Mouse (Mus musculus) hindbrain, postnatal 0 days (tissue): ENCODE data around the gene Ifnl2. TPM values are rescaled to one million over a fixed set of nuclear protein-coding genes. Genes with fewer than 3 reads are reported as not detected.
"Not testable (repeated sequence)": the region's sequence is repeated elsewhere in the genome, so short reads cannot be mapped to it uniquely, and the experiment has no call there.

Experiments
- ATAC-seq: fragments of 200-750 bp; cut with Nextera tagmentation; 2 replicates; pipeline ENCODE4 v1.8.0; 2017; ENCODE audit warnings: mild to moderate bottlenecking, moderate TSS enrichment, moderate library complexity
- DNase-seq: peaks from one replicate; pipeline ENCODE4 v3.0.0-alpha.2; 2015; ENCODE audit warnings: low spot score
- H3K27ac ChIP-seq: fragments of 300-500 bp; sonication (generic); 2 replicates; pipeline ENCODE4 v1.5.1; 2014; ENCODE audit warnings: mild to moderate bottlenecking
- H3K27me3 ChIP-seq: fragments of 300-500 bp; sonication (generic); 2 replicates; pipeline ENCODE4 v1.6.1; 2014; ENCODE audit warnings: low read length, mixed read lengths; ENCODE audit not compliant: insufficient read depth
- H3K36me3 ChIP-seq: fragments of 300-500 bp; sonication (generic); 2 replicates; pipeline ENCODE4 v1.6.1; 2014; ENCODE audit warnings: low read length, mixed read lengths; ENCODE audit not compliant: insufficient read depth
- H3K4me1 ChIP-seq: fragments of 300-500 bp; sonication (generic); 2 replicates; pipeline ENCODE4 v1.6.1; 2014; ENCODE audit warnings: antibody characterized with exemption, low read length, mixed read lengths; ENCODE audit not compliant: insufficient read depth
- H3K4me2 ChIP-seq: fragments of 300-500 bp; sonication (generic); 2 replicates; pipeline ENCODE4 v1.6.1; 2014; ENCODE audit warnings: low read depth, mild to moderate bottlenecking, low read length, moderate library complexity, mixed read lengths
- H3K4me3 ChIP-seq: fragments of 300-500 bp; sonication (generic); 2 replicates; pipeline ENCODE4 v1.5.1; 2014; ENCODE audit warnings: low read length
- H3K9ac ChIP-seq: fragments of 300-500 bp; sonication (generic); replicated peaks from 2 replicates; pipeline ENCODE4 v1.6.1; 2014; ENCODE audit warnings: mild to moderate bottlenecking, low read length, moderate library complexity, mixed read lengths
- H3K9me3 ChIP-seq: fragments of 300-500 bp; sonication (generic); 2 replicates; pipeline ENCODE4 v1.6.1; 2016; ENCODE audit warnings: low read length, mixed read lengths
- CTCF ChIP-seq: IDR thresholded peaks from 2 replicates; pipeline ENCODE4 v1.5.1; 2016; ENCODE audit warnings: antibody characterized with exemption, control low read depth, low read depth
- WGBS: fragments of 180-500 bp; shearing (Covaris S2); extraction: QIAGEN DNeasy Blood & Tissue Kit; methylation state at CpG from one replicate; pipeline ENCODE4 v1.1.7; 2014; 5-methylcytosine and 5-hydroxymethylcytosine counted together
- polyA plus RNA-seq: library from polyadenylated mRNA; unstranded; fragments of >200 nt; fragmentation: Nextera tagmentation; extraction: Ambion mirVana; gene quantifications from 2 replicates; pipeline ENCODE4 v1.2.1, GENCODE M21; 2015
- total RNA-seq: library from RNA; depleted of rRNA; stranded (reverse); fragments of >200 nt; gene quantifications from 2 replicates; pipeline ENCODE4 v1.2.3, GENCODE M21; 2014; rRNA removed

Gene Ifnl2
- total RNA-seq (not detected in 2 replicates), polyA plus RNA-seq (not detected in 2 replicates)

DNA sequence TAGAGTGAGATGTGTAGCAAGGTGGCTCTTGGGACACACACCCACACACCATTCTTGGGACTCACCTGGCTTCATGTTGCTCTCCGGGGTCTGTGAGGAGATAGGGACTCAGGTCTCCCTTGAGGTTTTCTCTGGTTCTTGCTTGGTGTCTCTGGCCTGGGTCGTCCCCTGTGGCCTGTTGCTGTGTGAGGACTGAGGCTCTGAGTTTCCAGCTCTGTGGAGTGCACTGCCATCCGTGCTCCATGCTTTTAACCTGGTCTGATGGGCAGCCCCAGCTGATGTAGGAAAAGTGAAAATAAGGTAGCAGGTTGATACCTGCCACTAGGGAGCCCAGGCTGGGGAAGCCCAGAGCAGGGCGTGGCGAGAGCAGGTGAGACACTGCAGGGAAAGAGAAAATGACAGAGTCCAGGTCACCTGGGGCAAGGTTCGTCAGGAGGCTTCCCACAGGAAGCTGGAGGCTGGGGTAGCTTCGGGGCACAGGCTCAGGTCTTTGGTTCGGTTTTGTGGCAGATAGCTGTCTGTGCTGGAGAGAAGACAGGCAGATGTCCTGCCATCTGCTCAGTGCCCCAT, at the start of gene Ifnl2:
TSS of gene Ifnl2 (minus strand) at position 51 of the 570 bp plus-strand sequence.
- not testable (repeated sequence) for H3K9me3 ChIP-seq, H3K4me2 ChIP-seq, H3K27ac ChIP-seq, H3K36me3 ChIP-seq, ATAC-seq, H3K9ac ChIP-seq, H3K4me3 ChIP-seq, H3K27me3 ChIP-seq, DNase-seq, H3K4me1 ChIP-seq
- WGBS = 62% methylated on average over 8 of the region's 8 CpGs

DNA sequence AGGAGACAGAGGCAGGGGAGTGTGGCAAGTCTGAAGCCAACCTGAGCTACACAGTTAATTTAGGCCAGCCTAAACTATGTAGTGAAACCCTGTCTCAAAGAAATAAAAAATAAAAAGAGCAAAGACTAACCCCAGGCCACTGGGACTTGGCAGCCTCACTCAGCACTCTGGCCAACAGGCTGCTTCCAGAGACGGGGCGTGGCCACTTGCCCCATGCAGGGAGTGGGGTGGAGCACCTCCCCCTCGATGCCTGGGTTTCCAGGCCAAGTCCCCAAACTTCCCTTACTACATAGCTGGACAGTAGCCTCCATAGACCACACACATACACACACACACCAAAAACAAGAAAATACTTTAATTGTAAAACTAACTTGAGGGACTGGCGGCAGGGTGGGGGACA, 48.2 kb upstream of the Ifnl2 start:
- WGBS = 46% methylated on average over 4 of the region's 4 CpGs
- H3K4me1 ChIP-seq = no peaks in the 10 kb centered on the region
- no peaks in the 10 kb centered on the region for H3K27me3 ChIP-seq
- peak; percentile 25 for DNase-seq
- no peak overlapping the region for H3K4me3 ChIP-seq
- H3K27ac ChIP-seq = no peak overlapping the region
- H3K9ac ChIP-seq = no peak overlapping the region
- H3K4me2 ChIP-seq = no peak overlapping the region
- H3K36me3 ChIP-seq = peaks cover 13% of the 10 kb centered on the region
- no peak for ATAC-seq
- TF ChIP-seq CTCF = no peak
- no peaks in the 10 kb centered on the region for H3K9me3 ChIP-seq

DNA sequence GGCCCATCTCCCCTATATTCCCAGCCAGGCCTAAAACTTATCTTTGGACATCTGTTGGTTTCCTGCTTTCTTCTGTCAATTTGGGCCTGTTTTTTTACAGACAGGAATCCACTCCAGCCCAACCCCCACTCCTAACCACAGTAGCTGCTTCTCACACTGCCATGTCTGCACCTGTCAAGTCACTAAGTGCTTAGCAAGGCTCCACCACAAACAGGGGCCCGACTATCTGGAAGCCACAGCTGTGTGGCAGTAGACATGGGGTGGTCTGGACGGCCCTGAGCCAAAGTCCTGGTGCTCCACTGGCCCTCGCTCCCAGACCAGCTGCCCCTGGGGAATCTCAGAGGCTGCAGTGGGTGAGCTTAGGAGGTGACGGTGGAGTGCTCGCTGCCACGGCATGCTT, 47.5 kb upstream of the Ifnl2 start:
- H3K4me2 ChIP-seq = no peak overlapping the region
- no peak for ATAC-seq
- TF ChIP-seq CTCF = no peak
- no peaks in the 10 kb centered on the region for H3K4me1 ChIP-seq
- H3K27me3 ChIP-seq = no peaks in the 10 kb centered on the region
- H3K27ac ChIP-seq = no peak overlapping the region
- no peak overlapping the region for H3K9ac ChIP-seq
- no peak overlapping the region for H3K4me3 ChIP-seq
- 76% methylated on average over 6 of the region's 6 CpGs for WGBS
- no peaks in the 10 kb centered on the region for H3K9me3 ChIP-seq
- DNase-seq = no peak
- peaks cover 13% of the 10 kb centered on the region for H3K36me3 ChIP-seq

DNA sequence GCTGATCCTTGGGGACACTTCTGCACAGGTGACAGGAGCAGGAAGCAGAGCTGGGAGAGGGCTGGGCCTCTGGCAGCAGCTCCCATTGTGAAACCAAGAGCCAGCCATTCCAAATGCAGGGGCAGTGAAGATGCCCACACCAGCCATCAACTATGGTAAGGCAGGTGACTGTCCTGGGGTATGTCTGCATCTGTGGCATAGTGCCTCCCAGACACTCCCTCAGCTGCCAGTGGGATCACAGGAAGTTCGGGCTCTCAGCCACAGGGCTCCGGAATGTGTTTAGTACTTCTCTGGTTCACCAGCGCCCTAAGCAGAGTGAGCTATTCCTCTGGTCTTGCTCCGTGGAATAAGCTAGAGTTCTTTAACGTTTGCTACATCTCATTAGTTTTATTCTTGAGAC, 46.8 kb upstream of the Ifnl2 start:
- ATAC-seq = no peak
- WGBS = 79% methylated on average over 5 of the region's 5 CpGs
- Histone ChIP-seq H3K9me3 (no peaks in the 10 kb centered on the region), H3K4me1 (no peaks in the 10 kb centered on the region), H3K9ac (no peak overlapping the region), H3K4me3 (no peak overlapping the region), H3K36me3 (peaks cover 13% of the 10 kb centered on the region), H3K27ac (no peak overlapping the region), H3K27me3 (no peaks in the 10 kb centered on the region), H3K4me2 (no peak overlapping the region)
- no peak for TF ChIP-seq CTCF
- DNase-seq = no peak

DNA sequence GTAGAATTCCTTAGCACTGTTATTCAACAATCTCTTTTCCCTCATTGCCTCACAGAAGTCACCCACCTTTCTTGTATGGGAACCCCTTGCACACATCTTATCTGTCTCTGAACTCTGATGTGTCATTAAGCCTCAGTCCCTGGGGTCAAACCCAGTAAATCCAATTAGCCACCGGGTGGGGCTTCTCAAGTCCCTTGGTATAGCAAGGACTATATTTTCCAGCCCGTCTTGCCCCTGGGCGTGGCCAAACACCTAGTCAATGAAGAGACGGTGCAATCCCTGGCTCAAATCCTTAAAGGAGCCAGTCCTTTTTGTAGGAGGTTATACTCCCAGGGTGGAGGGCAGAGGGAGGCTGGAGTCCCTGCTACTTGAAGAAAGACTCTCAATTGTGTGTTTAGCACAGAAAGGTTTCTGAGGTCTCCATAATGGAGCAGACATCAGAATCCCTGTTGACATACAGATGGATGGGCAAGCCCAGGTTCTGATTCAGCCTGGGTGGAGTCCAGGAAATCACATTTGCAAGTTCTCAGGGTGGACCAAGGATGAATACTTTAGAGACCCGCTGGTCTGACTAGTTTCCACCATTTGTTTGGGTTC, 45.8 kb upstream of the Ifnl2 start:
- no peaks in the 10 kb centered on the region for H3K27me3 ChIP-seq
- WGBS = 24% methylated on average over 5 of the region's 5 CpGs
- no peak for DNase-seq
- no peak overlapping the region for H3K9ac ChIP-seq
- no peak for TF ChIP-seq CTCF
- no peaks in the 10 kb centered on the region for H3K4me1 ChIP-seq
- H3K27ac ChIP-seq = no peak overlapping the region
- no peak for ATAC-seq
- H3K36me3 ChIP-seq = peaks cover 8% of the 10 kb centered on the region
- H3K4me2 ChIP-seq = no peak overlapping the region
- no peak overlapping the region for H3K4me3 ChIP-seq
- no peaks in the 10 kb centered on the region for H3K9me3 ChIP-seq

DNA sequence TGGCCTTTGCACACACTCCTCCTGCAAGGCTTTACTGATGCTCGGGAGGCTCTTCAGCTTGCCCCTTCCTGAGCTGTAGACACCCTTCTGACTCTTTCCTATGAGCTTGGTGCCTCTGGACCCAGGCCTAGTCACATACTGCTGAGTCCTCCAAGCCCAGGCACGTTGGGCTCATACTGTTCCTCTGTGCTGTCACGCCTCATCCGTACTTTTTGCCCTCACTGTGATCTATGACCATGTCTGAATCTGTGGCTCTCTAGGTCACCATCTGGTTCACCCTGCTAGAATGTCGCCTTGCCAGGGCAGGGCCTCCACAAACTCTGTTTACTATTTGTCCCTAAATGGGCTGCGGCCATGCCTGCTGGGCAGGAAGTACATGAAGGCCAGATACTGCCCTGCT, 42.8 kb upstream of the Ifnl2 start:
- Histone ChIP-seq H3K4me1 (no peaks in the 10 kb centered on the region), H3K27ac (no peak overlapping the region), H3K4me3 (no peak overlapping the region), H3K4me2 (no peak overlapping the region), H3K9ac (no peak overlapping the region), H3K36me3 (no peaks in the 10 kb centered on the region), H3K9me3 (no peaks in the 10 kb centered on the region), H3K27me3 (no peaks in the 10 kb centered on the region)
- no peak for DNase-seq
- no peak for ATAC-seq
- TF ChIP-seq CTCF = no peak
- WGBS = 91% methylated on average over 6 of the region's 6 CpGs

DNA sequence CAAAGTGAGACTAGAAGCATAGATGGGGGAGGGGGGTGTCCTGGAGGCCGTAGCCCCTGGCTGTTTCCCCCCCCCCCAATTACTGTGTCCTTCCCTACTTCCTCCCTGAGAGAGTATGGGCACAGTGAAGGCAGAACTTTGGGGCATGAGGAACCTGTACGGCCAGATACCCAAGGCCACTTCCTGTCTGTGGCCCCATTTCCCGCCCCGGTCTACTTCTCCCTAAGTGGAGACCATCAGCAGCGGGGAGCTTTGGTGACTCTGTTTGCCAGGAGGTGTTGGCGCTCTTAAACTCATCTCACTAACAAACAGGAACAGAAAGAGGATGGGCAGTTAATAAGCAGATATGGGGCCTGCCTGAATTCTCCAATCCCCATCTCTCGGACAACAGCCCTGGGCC, 37.4 kb upstream of the Ifnl2 start:
- H3K9me3 ChIP-seq = no peaks in the 10 kb centered on the region
- TF ChIP-seq CTCF = no peak
- DNase-seq = no peak
- no peak overlapping the region for H3K27ac ChIP-seq
- peaks cover 10% of the 10 kb centered on the region; the same call in 1 of the 2 replicates for H3K27me3 ChIP-seq
- H3K4me1 ChIP-seq = no peaks in the 10 kb centered on the region
- H3K4me2 ChIP-seq = no peak overlapping the region
- 67% methylated on average over 7 of the region's 7 CpGs for WGBS
- no peak for ATAC-seq
- no peaks in the 10 kb centered on the region for H3K36me3 ChIP-seq
- H3K9ac ChIP-seq = no peak overlapping the region
- H3K4me3 ChIP-seq = no peak overlapping the region
